Mouse (Mus musculus): ENCODE results near the gene Zfp605.

GRCm38 (mm10) chr5:110169374-110169773 is 59.5 kb downstream of the Zfp605 start:
- TF ChIP-seq GATA1 (IDR thresholded peaks at IDR 0.05; ENCODE audit: low read length) (no peak), TAL1 (IDR thresholded peaks at IDR 0.05; ENCODE audit: low read length) (no peak)

All from erythroblast, embryonic 14.5 days (primary cell).